Mouse (Mus musculus) intestine, postnatal 0 days (tissue): ENCODE results near the gene Syne2. TPM values are rescaled to one million over a fixed set of nuclear protein-coding genes. Genes with fewer than 3 reads are reported as not detected.

Experiments used
- ATAC-seq: fragments of 200-750 bp; cut with Nextera tagmentation; 2 replicates; pipeline ENCODE4 v1.8.0; 2017; ENCODE audit warnings: mild to moderate bottlenecking, moderate TSS enrichment, moderate library complexity
- H3K27ac ChIP-seq: fragments of 300-500 bp; sonication (generic); 2 replicates; pipeline ENCODE4 v1.5.1; 2014; ENCODE audit warnings: mild to moderate bottlenecking, low read depth, low read length, moderate library complexity
- H3K27me3 ChIP-seq: fragments of 300-500 bp; sonication (generic); replicated peaks from 2 replicates; pipeline ENCODE4 v1.6.1; 2014; ENCODE audit warnings: low read length, mixed read lengths; ENCODE audit not compliant: control insufficient read depth, insufficient read depth
- H3K36me3 ChIP-seq: fragments of 300-500 bp; sonication (generic); 2 replicates; pipeline ENCODE4 v1.6.1; 2014; ENCODE audit warnings: mild to moderate bottlenecking, moderate library complexity; ENCODE audit not compliant: control insufficient read depth, insufficient read depth
- H3K4me1 ChIP-seq: fragments of 300-500 bp; sonication (generic); replicated peaks from 2 replicates; pipeline ENCODE4 v1.6.1; 2014; ENCODE audit warnings: antibody characterized with exemption, low read length, mixed read lengths; ENCODE audit not compliant: control insufficient read depth, insufficient read depth
- H3K4me2 ChIP-seq: fragments of 300-500 bp; sonication (generic); replicated peaks from 2 replicates; pipeline ENCODE4 v1.6.1; 2014; ENCODE audit warnings: low read depth, mild to moderate bottlenecking, moderate library complexity
- H3K4me3 ChIP-seq: fragments of 300-500 bp; sonication (generic); 2 replicates; pipeline ENCODE4 v1.5.1; 2014; ENCODE audit warnings: low read depth, low read length
- H3K9ac ChIP-seq: fragments of 300-500 bp; sonication (generic); 2 replicates; pipeline ENCODE4 v1.6.1; 2014; ENCODE audit warnings: mild to moderate bottlenecking, low read depth, low read length
- H3K9me3 ChIP-seq: fragments of 300-500 bp; sonication (generic); 2 replicates; pipeline ENCODE4 v1.6.1; 2016; ENCODE audit warnings: mixed run types; ENCODE audit not compliant: control insufficient read depth
- CTCF ChIP-seq: sonication (generic); IDR thresholded peaks from 2 replicates; pipeline ENCODE4 v1.5.1; 2016; ENCODE audit warnings: low read depth, mild to moderate bottlenecking, control low read depth, antibody characterized with exemption, moderate library complexity
- WGBS: fragments of 180-500 bp; shearing (Covaris S2); extraction: QIAGEN DNeasy Blood & Tissue Kit; methylation state at CpG from one replicate; pipeline ENCODE4 v1.1.7; 2014; 5-methylcytosine and 5-hydroxymethylcytosine counted together
- polyA plus RNA-seq: library from polyadenylated mRNA; unstranded; fragments of >200 nt; fragmentation: Nextera tagmentation; extraction: Ambion mirVana; gene quantifications from 2 replicates; pipeline ENCODE4 v1.2.1, GENCODE M21; 2015

The Syne2 gene
- polyA plus RNA-seq, 1 experiment from 2014 or later = 14.5 TPM

DNA sequence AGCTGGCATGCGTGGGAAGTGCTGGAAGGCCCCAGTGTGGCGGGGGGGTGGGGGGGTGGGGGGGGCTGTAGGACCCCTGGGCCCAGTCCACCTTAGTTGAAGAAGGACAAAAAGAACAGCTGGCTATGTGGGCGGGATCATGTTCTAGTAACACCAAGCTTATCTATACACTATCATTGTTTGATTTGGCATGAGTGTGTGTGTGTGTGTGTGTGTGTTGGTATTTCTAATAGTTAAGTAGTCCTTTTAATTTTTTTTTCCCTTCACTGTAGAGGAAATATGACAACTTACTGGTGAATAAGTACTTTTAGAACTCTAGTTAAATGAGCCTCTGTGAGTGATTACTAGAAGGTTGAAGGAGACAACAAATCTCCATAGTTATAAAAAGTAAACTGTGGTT lies 230.0 kb downstream of the Syne2 start:
- H3K27ac ChIP-seq = no peak overlapping the region
- no peak for ATAC-seq
- WGBS = 79% methylated on average over 3 of the region's 3 CpGs
- H3K4me3 ChIP-seq = no peak overlapping the region
- no peak for TF ChIP-seq CTCF
- H3K4me1 ChIP-seq = no peaks in the 10 kb centered on the region
- H3K36me3 ChIP-seq = peaks cover 52% of the 10 kb centered on the region
- no peaks in the 10 kb centered on the region for H3K27me3 ChIP-seq
- H3K4me2 ChIP-seq = no peak overlapping the region
- H3K9me3 ChIP-seq = no peaks in the 10 kb centered on the region
- no peak overlapping the region for H3K9ac ChIP-seq

DNA sequence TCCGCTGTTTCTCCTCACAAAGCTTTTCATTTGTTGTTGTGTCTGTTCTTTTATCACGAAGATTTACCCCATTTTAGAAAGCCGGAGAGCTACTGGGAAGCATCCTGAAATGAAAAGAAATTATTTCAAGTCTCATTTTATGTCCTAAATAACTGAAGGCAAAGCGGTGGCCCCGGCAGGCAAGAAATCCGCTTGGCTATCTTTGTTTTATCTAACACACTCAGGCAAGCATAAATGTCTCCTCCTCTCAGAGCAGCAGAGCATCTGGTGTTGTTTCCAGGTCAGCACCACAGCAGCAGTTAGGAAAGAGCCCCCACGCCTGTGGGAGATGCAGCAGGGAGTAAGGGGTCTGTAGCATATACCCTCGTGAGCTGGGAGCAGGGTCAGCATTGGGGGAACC lies 230.7 kb downstream of the Syne2 start:
- Histone ChIP-seq H3K9me3 (no peaks in the 10 kb centered on the region), H3K4me1 (no peaks in the 10 kb centered on the region), H3K4me2 (no peak overlapping the region), H3K4me3 (no peak overlapping the region), H3K27me3 (no peaks in the 10 kb centered on the region), H3K36me3 (peaks cover 51% of the 10 kb centered on the region), H3K9ac (no peak overlapping the region), H3K27ac (no peak overlapping the region)
- no peak for TF ChIP-seq CTCF
- no peak for ATAC-seq
- WGBS = 92% methylated on average over 8 of the region's 8 CpGs

DNA sequence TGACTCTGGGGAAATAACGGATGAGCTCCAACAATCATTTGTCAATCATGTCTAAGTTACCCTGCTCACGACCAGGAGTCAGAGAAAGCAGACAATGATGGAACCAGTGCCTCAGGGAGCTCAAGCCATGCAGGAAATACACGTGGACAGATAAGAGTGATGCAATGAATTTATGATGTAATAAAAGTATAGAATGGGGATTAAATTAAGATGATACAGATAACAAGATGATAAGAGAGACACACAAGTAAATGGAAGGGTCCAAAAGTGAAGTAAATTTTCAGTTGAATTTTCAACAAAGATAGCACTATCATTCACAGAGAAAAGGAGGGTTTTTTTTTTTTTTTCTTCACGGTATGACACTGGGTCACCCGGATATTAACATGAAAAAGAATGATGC lies 231.4 kb downstream of the Syne2 start:
- Histone ChIP-seq H3K4me1 (no peaks in the 10 kb centered on the region), H3K27me3 (no peaks in the 10 kb centered on the region), H3K4me2 (no peak overlapping the region), H3K9ac (no peak overlapping the region), H3K4me3 (no peak overlapping the region), H3K9me3 (no peaks in the 10 kb centered on the region), H3K36me3 (peaks cover 46% of the 10 kb centered on the region), H3K27ac (no peak overlapping the region)
- TF ChIP-seq CTCF = no peak
- 33% methylated on average over 5 of the region's 5 CpGs for WGBS
- ATAC-seq = peak; percentile 28; the same call in 1 of the 2 replicates

DNA sequence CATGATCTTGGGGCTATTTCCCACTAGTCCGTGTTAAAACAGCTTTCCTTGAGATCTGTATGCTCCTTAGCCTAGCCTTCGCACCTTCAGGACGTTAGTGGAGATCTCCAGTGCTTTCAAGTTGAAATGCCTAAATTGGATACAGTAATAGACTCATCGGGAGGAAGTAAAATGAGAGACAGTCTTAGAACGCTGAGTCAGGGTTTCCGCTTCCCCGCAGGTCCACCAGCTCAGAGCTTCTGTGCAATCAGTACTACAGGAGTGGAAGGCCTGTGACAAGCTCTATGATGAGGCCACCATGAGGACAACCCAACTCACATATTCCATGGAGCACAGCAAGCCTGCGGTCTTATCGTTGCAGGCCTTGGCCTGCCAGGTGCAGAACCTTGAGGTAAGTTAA lies 233.9 kb downstream of the Syne2 start:
- no peaks in the 10 kb centered on the region for H3K4me1 ChIP-seq
- 93% methylated on average over 9 of the region's 9 CpGs for WGBS
- H3K27ac ChIP-seq = no peak overlapping the region
- no peaks in the 10 kb centered on the region for H3K9me3 ChIP-seq
- no peaks in the 10 kb centered on the region for H3K27me3 ChIP-seq
- no peak overlapping the region for H3K9ac ChIP-seq
- TF ChIP-seq CTCF = no peak
- no peak overlapping the region for H3K4me2 ChIP-seq
- H3K36me3 ChIP-seq = peaks cover 45% of the 10 kb centered on the region
- ATAC-seq = no peak
- H3K4me3 ChIP-seq = no peak overlapping the region

DNA sequence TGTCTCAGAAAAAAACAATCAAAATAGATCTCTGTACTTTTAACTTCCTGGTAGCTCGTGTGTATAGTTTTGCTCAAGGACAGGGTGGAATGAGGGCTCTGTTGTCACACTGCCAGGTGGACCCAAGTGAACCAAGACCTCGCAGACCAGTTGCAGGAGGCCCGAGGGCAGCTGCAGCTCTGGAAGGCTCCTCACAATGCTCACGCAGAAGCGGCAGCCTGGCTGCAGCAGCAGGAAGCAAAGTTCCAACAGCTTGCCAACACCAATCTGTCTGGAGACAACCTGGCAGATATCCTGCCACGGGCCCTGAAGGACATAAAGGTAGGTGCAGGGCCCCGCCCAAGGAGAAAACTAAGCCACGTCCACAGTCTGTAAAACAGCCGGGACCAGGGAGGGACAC lies 236.7 kb downstream of the Syne2 start:
- no peak overlapping the region for H3K9ac ChIP-seq
- H3K4me1 ChIP-seq = no peaks in the 10 kb centered on the region
- peak overlapping the region; percentile 68 for H3K27ac ChIP-seq
- H3K4me3 ChIP-seq = no peak overlapping the region
- H3K27me3 ChIP-seq = no peaks in the 10 kb centered on the region
- 37% methylated on average over 9 of the region's 9 CpGs for WGBS
- peak overlapping the region; percentile 17; the same call in 1 of the 2 replicates for H3K4me2 ChIP-seq
- no peak; the same call in 1 of the 2 replicates for TF ChIP-seq CTCF
- peaks cover 50% of the 10 kb centered on the region for H3K36me3 ChIP-seq
- no peaks in the 10 kb centered on the region for H3K9me3 ChIP-seq
- ATAC-seq = peak; percentile 94

DNA sequence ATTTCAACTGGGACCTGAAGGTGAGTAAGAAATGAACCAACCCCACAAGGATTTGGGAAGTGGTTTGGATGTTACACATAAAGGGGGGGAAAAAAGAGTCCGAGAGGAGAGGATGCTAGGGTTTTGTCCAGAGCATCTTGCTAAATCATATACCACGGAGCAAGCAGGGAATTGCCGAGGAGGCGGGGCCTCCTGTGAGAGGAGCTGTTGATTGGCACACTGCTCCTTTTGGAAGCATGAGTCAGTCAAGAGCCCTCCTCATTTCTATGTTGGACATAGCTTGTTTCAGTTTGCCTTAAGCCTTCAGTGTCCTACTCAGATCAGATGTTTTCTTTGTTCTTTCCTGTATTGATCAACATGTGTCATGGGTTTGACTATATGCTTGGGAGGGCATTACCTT lies 245.1 kb downstream of the Syne2 start:
- no peak overlapping the region for H3K4me3 ChIP-seq
- no peaks in the 10 kb centered on the region for H3K4me1 ChIP-seq
- H3K36me3 ChIP-seq = peaks cover 50% of the 10 kb centered on the region
- no peaks in the 10 kb centered on the region for H3K27me3 ChIP-seq
- H3K9me3 ChIP-seq = no peaks in the 10 kb centered on the region
- ATAC-seq = no peak
- 95% methylated on average over 4 of the region's 4 CpGs for WGBS
- H3K4me2 ChIP-seq = no peak overlapping the region
- H3K27ac ChIP-seq = no peak overlapping the region
- H3K9ac ChIP-seq = no peak overlapping the region
- no peak for TF ChIP-seq CTCF

DNA sequence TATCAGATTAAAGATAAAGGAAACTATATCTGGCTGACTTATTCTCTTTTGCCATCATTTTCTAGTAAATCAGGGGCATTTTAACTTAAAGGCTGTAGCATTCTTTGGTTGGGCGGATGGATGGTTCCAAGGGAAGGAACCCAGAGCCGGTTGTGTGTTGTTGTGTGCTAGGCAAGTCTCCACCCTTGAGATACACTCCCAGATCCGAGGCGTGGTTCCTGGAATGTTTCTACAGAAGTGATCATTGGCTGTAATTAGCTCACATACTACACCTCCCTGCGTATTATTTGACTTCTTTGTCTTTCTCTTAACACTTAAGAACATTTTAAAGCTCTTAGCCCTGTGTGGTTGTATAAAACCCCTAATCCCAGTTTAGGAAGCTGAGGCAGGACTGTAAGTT lies 252.5 kb downstream of the Syne2 start:
- H3K9ac ChIP-seq = no peak overlapping the region
- H3K27me3 ChIP-seq = no peaks in the 10 kb centered on the region
- no peak for ATAC-seq
- H3K4me1 ChIP-seq = no peaks in the 10 kb centered on the region
- H3K4me2 ChIP-seq = no peak overlapping the region
- TF ChIP-seq CTCF = no peak
- 66% methylated on average over 5 of the region's 5 CpGs for WGBS
- no peak overlapping the region for H3K4me3 ChIP-seq
- no peaks in the 10 kb centered on the region for H3K9me3 ChIP-seq
- H3K36me3 ChIP-seq = peaks cover 19% of the 10 kb centered on the region
- no peak overlapping the region for H3K27ac ChIP-seq
